Mouse (Mus musculus) embryonic facial prominence, embryonic 11.5 days (tissue): ENCODE measurements around the gene Mapk8ip3. TPM values are rescaled to one million over a fixed set of nuclear protein-coding genes. Genes with fewer than 3 reads are reported as not detected.

ENCODE experiments used
- ATAC-seq: fragments of 200-750 bp; cut with Nextera tagmentation; replicated peaks from 2 replicates; pipeline ENCODE4 v1.8.0; 2017; ENCODE audit warnings: low read depth; ENCODE audit not compliant: insufficient number of reproducible peaks, low FRiP score, low TSS enrichment
- DNase-seq: peaks from one replicate; pipeline ENCODE4 v3.0.0-alpha.2; 2015; ENCODE audit warnings: low spot score
- H3K27ac ChIP-seq: fragments of 300-500 bp; sonication (generic); replicated peaks from 2 replicates; pipeline ENCODE4 v1.5.1; 2014; ENCODE audit warnings: mild to moderate bottlenecking, low read depth, low read length, control low read depth
- H3K27me3 ChIP-seq: fragments of 300-500 bp; sonication (generic); 2 replicates; pipeline ENCODE4 v1.6.1; 2014; ENCODE audit warnings: mild to moderate bottlenecking, low read length, moderate library complexity, mixed read lengths; ENCODE audit not compliant: control insufficient read depth, insufficient read depth
- H3K36me3 ChIP-seq: fragments of 300-500 bp; sonication (generic); replicated peaks from 2 replicates; pipeline ENCODE4 v1.6.1; 2014; ENCODE audit warnings: low read depth, mild to moderate bottlenecking, low read length, moderate library complexity, mixed read lengths; ENCODE audit not compliant: control insufficient read depth, insufficient read depth
- H3K4me1 ChIP-seq: fragments of 300-500 bp; sonication (generic); 2 replicates; pipeline ENCODE4 v1.6.1; 2014; ENCODE audit warnings: low read length, mixed read lengths; ENCODE audit not compliant: control insufficient read depth, insufficient read depth
- H3K4me2 ChIP-seq: fragments of 300-500 bp; sonication (generic); 2 replicates; pipeline ENCODE4 v1.6.1; 2014; ENCODE audit warnings: low read depth, mild to moderate bottlenecking, control low read depth, low read length, moderate library complexity
- H3K4me3 ChIP-seq: fragments of 300-500 bp; sonication (generic); 2 replicates; pipeline ENCODE4 v1.5.1; 2014; ENCODE audit warnings: low read depth, low read length, control low read depth
- H3K9ac ChIP-seq: fragments of 300-500 bp; sonication (generic); replicated peaks from 2 replicates; pipeline ENCODE4 v1.6.1; 2014; ENCODE audit warnings: mild to moderate bottlenecking, control low read depth, low read length
- H3K9me3 ChIP-seq: fragments of 300-500 bp; sonication (generic); replicated peaks from 2 replicates; pipeline ENCODE4 v1.6.1; 2016; ENCODE audit warnings: mild to moderate bottlenecking, low read length, inconsistent platforms, mixed read lengths; ENCODE audit not compliant: control insufficient read depth
- WGBS: fragments of 180-500 bp; shearing (Covaris S2); extraction: QIAGEN DNeasy Blood & Tissue Kit; methylation state at CpG from one replicate; pipeline ENCODE4 v1.1.7; 2014; 5-methylcytosine and 5-hydroxymethylcytosine counted together
- polyA plus RNA-seq: library from polyadenylated mRNA; unstranded; fragments of >200 nt; fragmentation: Nextera tagmentation; extraction: Ambion mirVana; gene quantifications from 2 replicates; pipeline ENCODE4 v1.2.1, GENCODE M21; 2014

Mapk8ip3 gene
- polyA plus RNA-seq, 1 experiment from 2014 or later = 22.9 TPM

DNA sequence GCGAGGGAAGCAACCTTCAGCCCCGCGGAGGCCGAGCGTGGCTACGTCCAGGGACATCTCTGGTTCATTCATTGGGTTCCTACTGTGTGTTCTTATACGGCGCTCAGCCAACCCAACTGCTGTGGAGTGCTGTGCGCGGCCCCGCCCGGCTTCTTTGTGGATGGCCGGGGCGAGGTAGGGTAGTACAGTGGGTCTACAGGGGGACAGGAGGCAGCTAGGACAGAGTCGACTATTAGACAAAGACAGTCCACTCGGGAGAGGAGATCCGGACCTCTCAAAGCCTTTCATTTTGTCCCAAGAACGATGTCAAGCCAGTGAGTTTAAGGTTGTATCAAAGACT is 49.9 kb downstream of the Mapk8ip3 start:
- H3K27me3 ChIP-seq = no peaks in the 10 kb centered on the region
- H3K4me1 ChIP-seq = no peaks in the 10 kb centered on the region; the same call in none of the 2 replicates
- DNase-seq (no peak), ATAC-seq (peak; percentile 19)
- 0 out of 2 replicates have a peak overlapping the region, but pooled peaks have one; percentile 35 for H3K27ac ChIP-seq
- no peaks in the 10 kb centered on the region; the same call in 1 of the 2 replicates for H3K36me3 ChIP-seq
- H3K4me2 ChIP-seq = peak overlapping the region; percentile 87
- WGBS = under 1% methylated on average over 18 of the region's 18 CpGs
- H3K9me3 ChIP-seq = no peaks in the 10 kb centered on the region
- peak overlapping the region; percentile 78 for H3K9ac ChIP-seq
- peak overlapping the region; percentile 87 for H3K4me3 ChIP-seq

DNA sequence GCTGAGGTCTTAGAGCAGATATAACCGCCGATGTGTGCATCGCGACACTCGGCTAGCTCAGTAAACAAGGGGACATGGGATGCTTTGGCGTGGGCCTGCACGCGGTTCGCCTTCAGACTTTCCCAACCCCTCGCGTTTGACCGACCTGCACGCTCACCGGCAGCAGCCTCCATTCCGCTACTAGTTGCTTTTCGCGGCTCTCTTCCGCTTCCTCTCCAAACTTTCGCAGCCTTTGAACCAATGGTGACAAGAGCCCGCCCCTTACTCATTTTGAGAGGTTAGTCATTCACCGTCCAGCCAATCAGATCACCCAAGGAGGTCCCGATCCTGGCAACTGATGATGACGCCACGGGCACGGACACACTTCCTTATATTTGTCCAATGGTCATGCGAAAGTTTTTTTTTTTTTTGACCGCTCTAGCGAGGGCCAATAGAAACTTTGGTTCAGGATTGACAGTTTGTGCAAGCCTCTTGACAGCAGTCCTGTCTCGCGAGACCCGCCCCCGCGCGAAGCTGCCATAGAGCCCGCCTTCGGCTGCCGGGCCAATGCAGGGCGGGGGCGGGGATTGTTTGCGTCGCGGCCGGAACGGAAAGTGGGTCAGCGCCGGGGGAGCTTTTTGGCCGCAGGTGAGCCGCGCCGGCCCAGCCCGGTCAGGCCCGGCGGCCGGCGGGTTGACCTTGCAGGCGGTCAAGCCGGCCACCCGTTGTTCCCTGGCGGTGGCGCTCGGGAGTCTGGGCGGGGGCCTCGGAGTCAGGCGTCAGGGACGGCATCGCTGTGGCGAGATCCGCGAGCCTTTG is 50.4 kb downstream of the Mapk8ip3 start, which contains the start of the genes Nubp2 and Spsb3:
Gene Nubp2 (minus strand): TSS at position 216 of the 798 bp plus-strand sequence.
Gene Spsb3 (plus strand): TSS at position 510 of the 798 bp plus-strand sequence.
- H3K4me1 ChIP-seq = no peaks in the 10 kb centered on the region; the same call in none of the 2 replicates
- WGBS = under 1% methylated on average over 69 of the region's 69 CpGs
- H3K27ac ChIP-seq = 0 out of 2 replicates have a peak within 1 kb of the TSS, but pooled peaks have one; percentile 35
- DNase-seq = peak; percentile 99
- H3K27me3 ChIP-seq = no peaks in the 10 kb centered on the region
- no peaks in the 10 kb centered on the region for H3K9me3 ChIP-seq
- no peaks in the 10 kb centered on the region; the same call in 1 of the 2 replicates for H3K36me3 ChIP-seq
- peak; percentile 93 for ATAC-seq
- peak within 1 kb of the TSS; percentile 87 for H3K4me2 ChIP-seq
- peak within 1 kb of the TSS; percentile 78 for H3K9ac ChIP-seq
- H3K4me3 ChIP-seq = peak within 1 kb of the TSS; percentile 87

DNA sequence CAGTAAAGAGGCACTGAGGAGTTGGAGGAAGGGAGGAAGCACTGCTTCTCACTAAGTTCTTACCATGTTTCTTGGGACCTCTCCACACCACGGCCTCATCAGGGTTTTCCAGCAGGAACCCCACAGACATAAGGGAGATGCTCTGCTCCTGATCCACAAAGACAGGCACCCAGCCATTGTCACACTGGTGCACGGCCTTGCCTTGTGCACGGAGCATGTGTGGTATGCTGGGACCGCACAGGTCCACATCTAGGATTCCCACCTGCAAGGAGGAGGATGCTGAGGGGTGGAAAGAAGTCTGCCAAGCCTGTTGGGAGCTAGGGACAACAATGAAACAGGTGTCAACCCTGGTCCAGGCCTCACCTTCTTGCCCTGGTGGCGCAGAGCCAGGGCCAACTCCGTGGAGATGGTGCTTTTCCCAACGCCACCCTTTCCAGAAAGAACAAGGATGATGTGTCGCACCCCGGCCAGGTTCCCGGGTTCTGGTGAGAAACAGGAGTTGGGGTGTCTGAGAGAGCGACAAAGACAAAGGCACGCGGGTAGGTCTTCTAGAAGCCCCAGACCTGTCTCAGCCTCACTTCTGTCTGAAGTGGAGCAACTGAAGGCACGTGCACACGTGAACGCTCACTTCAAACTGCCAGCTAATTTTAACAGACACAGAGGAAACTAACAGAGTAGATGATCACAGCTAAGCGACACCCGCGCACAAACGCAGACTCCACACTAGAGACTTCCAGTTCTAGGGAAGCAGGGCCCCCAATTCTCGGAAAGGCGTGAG is 51.2 kb downstream of the Mapk8ip3 start:
- H3K36me3 ChIP-seq = no peaks in the 10 kb centered on the region; the same call in 1 of the 2 replicates

DNA sequence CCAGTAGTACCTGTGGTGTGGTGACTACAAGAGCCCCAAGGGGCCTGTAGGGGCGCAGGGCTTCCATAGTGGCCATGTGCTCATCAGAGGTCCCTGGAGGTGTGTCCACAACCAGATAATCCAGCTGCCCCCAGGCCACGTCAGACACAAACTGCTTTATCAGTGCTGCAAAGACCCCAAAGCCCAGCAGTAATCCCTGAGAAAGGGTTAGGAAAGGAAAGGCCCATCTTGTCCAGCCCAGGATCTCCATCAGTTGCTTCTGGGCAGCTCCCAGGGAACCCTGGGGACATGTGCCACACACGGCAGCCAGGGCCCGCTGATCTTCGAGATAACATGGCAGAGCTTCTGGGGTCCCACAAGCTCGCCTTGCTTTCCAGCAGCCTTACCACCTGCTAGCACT is 52.4 kb downstream of the Mapk8ip3 start:
- Histone ChIP-seq H3K9me3 (no peaks in the 10 kb centered on the region), H3K4me3 (no peak overlapping the region), H3K4me2 (no peak overlapping the region), H3K27me3 (no peaks in the 10 kb centered on the region), H3K27ac (no peak overlapping the region), H3K36me3 (no peaks in the 10 kb centered on the region; the same call in 1 of the 2 replicates), H3K9ac (no peak overlapping the region), H3K4me1 (no peaks in the 10 kb centered on the region; the same call in none of the 2 replicates)
- WGBS = 84% methylated on average over 6 of the region's 6 CpGs
- ATAC-seq (no peak), DNase-seq (no peak)

More for the DNA sequence above, 51.2 kb downstream of the Mapk8ip3 start:
- H3K4me1 ChIP-seq = no peaks in the 10 kb centered on the region; the same call in none of the 2 replicates
- ATAC-seq = no peak
- peak overlapping the region; percentile 87 for H3K4me3 ChIP-seq
- H3K27me3 ChIP-seq = no peaks in the 10 kb centered on the region
- no peaks in the 10 kb centered on the region for H3K9me3 ChIP-seq
- H3K9ac ChIP-seq = peak overlapping the region; percentile 59
- H3K27ac ChIP-seq = no peak overlapping the region
- 24% methylated on average over 22 of the region's 22 CpGs for WGBS
- H3K4me2 ChIP-seq = peak overlapping the region; percentile 83
- DNase-seq = no peak

DNA sequence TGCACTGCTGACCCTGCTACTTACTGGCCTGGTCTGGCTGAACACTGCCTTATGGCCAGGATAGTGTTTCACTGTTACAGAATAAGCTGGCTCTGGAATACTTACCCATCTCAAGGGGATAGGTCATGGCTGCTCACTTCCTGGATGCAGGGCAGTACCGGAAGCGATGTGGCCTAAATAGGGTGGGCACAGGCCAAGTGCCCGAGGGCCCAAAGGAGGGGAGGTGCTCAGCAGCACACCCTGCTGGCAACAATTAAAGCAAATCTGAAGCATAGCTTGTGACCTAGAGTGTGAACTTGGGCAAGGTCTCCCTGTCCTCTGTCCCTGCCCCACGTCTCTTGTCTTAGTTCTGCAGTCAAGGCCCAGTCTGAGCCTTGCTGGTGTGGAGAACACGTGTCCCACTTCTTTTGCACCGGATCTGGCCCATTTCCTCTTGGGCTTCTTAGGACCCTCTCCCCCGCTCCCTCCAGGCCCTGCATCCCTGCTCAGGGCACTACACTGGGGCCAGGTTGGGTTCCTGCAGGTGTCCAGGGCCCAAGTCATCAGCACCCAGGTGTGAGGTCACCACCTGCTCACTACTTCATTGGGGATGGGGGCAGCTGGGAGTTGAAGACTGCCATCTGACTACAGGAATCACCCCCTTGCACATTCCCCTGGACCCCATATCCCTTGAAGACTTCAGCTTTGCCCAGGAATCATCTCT is 54.9 kb downstream of the Mapk8ip3 start:
- H3K9ac ChIP-seq = peak overlapping the region; percentile 30; the same call in 1 of the 2 replicates
- H3K4me3 ChIP-seq = no peak overlapping the region
- H3K27me3 ChIP-seq = no peaks in the 10 kb centered on the region
- H3K9me3 ChIP-seq = no peaks in the 10 kb centered on the region
- no peaks in the 10 kb centered on the region; the same call in none of the 2 replicates for H3K4me1 ChIP-seq
- H3K4me2 ChIP-seq = no peak overlapping the region
- H3K36me3 ChIP-seq = no peaks in the 10 kb centered on the region; the same call in 1 of the 2 replicates
- H3K27ac ChIP-seq = no peak overlapping the region
- ATAC-seq (no peak), DNase-seq (peak; percentile 54)
- 45% methylated on average over 7 of the region's 7 CpGs for WGBS

DNA sequence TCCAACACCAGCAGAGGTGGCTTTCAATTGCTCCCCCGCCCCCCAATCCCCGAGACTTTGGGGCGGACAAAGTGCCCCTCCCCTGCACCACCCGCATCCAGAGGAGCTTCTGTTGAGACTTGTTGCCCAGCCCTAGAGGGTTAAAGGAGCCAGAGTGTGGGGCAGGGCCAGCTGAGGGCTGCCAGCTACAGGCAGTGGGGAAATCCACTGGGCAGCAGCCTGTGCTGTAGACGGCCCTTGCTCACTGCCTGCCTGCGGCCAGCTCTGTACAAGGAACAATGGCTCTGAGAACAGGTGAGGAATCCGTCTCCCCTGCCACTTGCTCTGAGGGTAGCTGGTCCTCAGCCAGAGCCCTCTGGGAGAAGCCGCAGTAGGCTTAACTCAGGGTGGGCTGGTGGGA is 58.2 kb downstream of the Mapk8ip3 start:
- Histone ChIP-seq H3K4me2 (no peak overlapping the region), H3K36me3 (no peaks in the 10 kb centered on the region; the same call in 1 of the 2 replicates), H3K27me3 (no peaks in the 10 kb centered on the region), H3K4me3 (no peak overlapping the region), H3K9me3 (no peaks in the 10 kb centered on the region), H3K27ac (no peak overlapping the region), H3K9ac (peak overlapping the region; percentile 6; the same call in 1 of the 2 replicates), H3K4me1 (no peaks in the 10 kb centered on the region; the same call in 1 of the 2 replicates)
- WGBS = 80% methylated on average over 8 of the region's 8 CpGs
- no peak for ATAC-seq
- DNase-seq = no peak

DNA sequence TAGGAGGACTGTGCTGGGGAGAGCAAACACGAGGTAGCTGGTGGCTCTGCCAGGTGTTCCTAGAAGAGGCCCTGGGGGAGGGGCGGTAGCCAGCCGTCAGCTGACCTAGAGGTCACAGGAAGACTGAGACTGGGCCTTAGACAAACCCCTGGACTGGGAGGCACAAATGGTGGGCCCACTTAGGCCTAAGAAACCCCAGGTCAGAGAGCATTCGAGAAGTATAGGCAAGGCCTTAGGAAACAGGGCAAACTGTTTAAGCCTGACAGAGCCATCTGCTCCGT is 58.7 kb downstream of the Mapk8ip3 start:
- no peak overlapping the region for H3K9ac ChIP-seq
- H3K4me2 ChIP-seq = no peak overlapping the region
- no peaks in the 10 kb centered on the region for H3K9me3 ChIP-seq
- no peaks in the 10 kb centered on the region; the same call in 1 of the 2 replicates for H3K36me3 ChIP-seq
- 22% methylated on average over 5 of the region's 5 CpGs for WGBS
- H3K4me3 ChIP-seq = no peak overlapping the region
- DNase-seq (no peak), ATAC-seq (peak; percentile 27; the same call in 1 of the 2 replicates)
- no peaks in the 10 kb centered on the region for H3K27me3 ChIP-seq
- H3K27ac ChIP-seq = no peak overlapping the region
- no peaks in the 10 kb centered on the region; the same call in 1 of the 2 replicates for H3K4me1 ChIP-seq
